Mouse (Mus musculus) midbrain, embryonic 13.5 days (tissue): ENCODE measurements around the gene Duoxa2. TPM values are rescaled to one million over a fixed set of nuclear protein-coding genes. Genes with fewer than 3 reads are reported as not detected.

Source experiments
- ATAC-seq: fragments of 200-750 bp; cut with Nextera tagmentation; 2 replicates; pipeline ENCODE4 v1.8.0; 2017; ENCODE audit warnings: mild to moderate bottlenecking, moderate TSS enrichment, moderate library complexity
- H3K27ac ChIP-seq: fragments of 300-500 bp; sonication (generic); 2 replicates; pipeline ENCODE4 v1.5.1; 2015; ENCODE audit warnings: inconsistent platforms, mild to moderate bottlenecking, moderate library complexity
- H3K27me3 ChIP-seq: fragments of 300-500 bp; sonication (generic); 2 replicates; pipeline ENCODE4 v1.6.1; 2015; ENCODE audit warnings: mild to moderate bottlenecking, inconsistent platforms
- H3K36me3 ChIP-seq: fragments of 300-500 bp; sonication (generic); 2 replicates; pipeline ENCODE4 v1.6.1; 2015; ENCODE audit warnings: mild to moderate bottlenecking, inconsistent platforms
- H3K4me1 ChIP-seq: fragments of 300-500 bp; sonication (generic); replicated peaks from 2 replicates; pipeline ENCODE4 v1.6.1; 2015; ENCODE audit warnings: inconsistent platforms
- H3K4me2 ChIP-seq: fragments of 300-500 bp; sonication (generic); replicated peaks from 2 replicates; pipeline ENCODE4 v1.6.1; 2015; ENCODE audit warnings: moderate library complexity, mild to moderate bottlenecking, inconsistent platforms
- H3K4me3 ChIP-seq: fragments of 300-500 bp; sonication (generic); replicated peaks from 2 replicates; pipeline ENCODE4 v1.5.1; 2015; ENCODE audit warnings: mild to moderate bottlenecking, inconsistent platforms
- H3K9ac ChIP-seq: fragments of 300-500 bp; sonication (generic); replicated peaks from 2 replicates; pipeline ENCODE4 v1.6.1; 2015; ENCODE audit warnings: mild to moderate bottlenecking, inconsistent platforms
- H3K9me3 ChIP-seq: fragments of 300-500 bp; sonication (generic); 2 replicates; pipeline ENCODE4 v1.6.1; 2016; ENCODE audit warnings: mild to moderate bottlenecking, inconsistent platforms
- WGBS: fragments of 180-500 bp; shearing (Covaris S2); methylation state at CpG from one replicate; pipeline ENCODE4 v1.1.7; 2015; 5-methylcytosine and 5-hydroxymethylcytosine counted together
- polyA plus RNA-seq: library from polyadenylated mRNA; unstranded; fragments of >200 nt; fragmentation: Nextera tagmentation; extraction: Ambion mirVana; gene quantifications from 2 replicates; pipeline ENCODE4 v1.2.1, GENCODE M21; 2015

Duoxa2 gene
- polyA plus RNA-seq, 1 experiment from 2014 or later, result not detected

- 7% methylated on average over 14 of the region's 14 CpGs for WGBS
- no peak for ATAC-seq
- H3K36me3 ChIP-seq, result no peaks in the 10 kb centered on the region
- peaks cover 43% of the 10 kb centered on the region for H3K4me1 ChIP-seq
- H3K9ac ChIP-seq, result no peak overlapping the region
- H3K4me2 ChIP-seq, result no peak overlapping the region
- peaks cover 99% of the 10 kb centered on the region for H3K27me3 ChIP-seq
- no peaks in the 10 kb centered on the region for H3K9me3 ChIP-seq
- no peak overlapping the region for H3K27ac ChIP-seq
- no peak overlapping the region for H3K4me3 ChIP-seq
Observed at GRCm38 (mm10) chr2:122299911-122300655, 1.4 kb downstream of the Duoxa2 start.

GRCm38 (mm10) chr2:122300656-122301020 lies 1.9 kb downstream of the Duoxa2 start:
- no peak; the same call in 1 of the 2 replicates for ATAC-seq
- H3K4me2 ChIP-seq, result peak overlapping the region; percentile 82
- H3K9ac ChIP-seq, result no peak overlapping the region
- peak overlapping the region; percentile 44; the same call in 1 of the 2 replicates for H3K4me3 ChIP-seq
- WGBS, result 5% methylated on average over 14 of the region's 14 CpGs
- H3K36me3 ChIP-seq, result no peaks in the 10 kb centered on the region
- peaks cover 43% of the 10 kb centered on the region for H3K4me1 ChIP-seq
- H3K9me3 ChIP-seq, result no peaks in the 10 kb centered on the region
- H3K27me3 ChIP-seq, result peaks cover 99% of the 10 kb centered on the region
- no peak overlapping the region for H3K27ac ChIP-seq

GRCm38 (mm10) chr2:122301081-122301920 lies 2.6 kb downstream of the Duoxa2 start:
- Histone ChIP-seq H3K27ac (no peak overlapping the region), H3K9ac (peak overlapping the region; percentile 54), H3K4me1 (peaks cover 43% of the 10 kb centered on the region), H3K9me3 (no peaks in the 10 kb centered on the region), H3K4me2 (peak overlapping the region; percentile 82), H3K4me3 (peak overlapping the region; percentile 44), H3K36me3 (no peaks in the 10 kb centered on the region), H3K27me3 (peaks cover 99% of the 10 kb centered on the region)
- under 1% methylated on average over 48 of the region's 48 CpGs for WGBS
- peak; percentile 52 for ATAC-seq

GRCm38 (mm10) chr2:122301921-122302573 lies 3.3 kb downstream of the Duoxa2 start:
- Histone ChIP-seq H3K36me3 (no peaks in the 10 kb centered on the region), H3K9ac (peak overlapping the region; percentile 54), H3K9me3 (no peaks in the 10 kb centered on the region), H3K27ac (no peak overlapping the region), H3K4me3 (peak overlapping the region; percentile 44), H3K27me3 (peaks cover 99% of the 10 kb centered on the region), H3K4me2 (peak overlapping the region; percentile 82), H3K4me1 (peaks cover 42% of the 10 kb centered on the region)
- no peak for ATAC-seq
- 8% methylated on average over 23 of the region's 23 CpGs for WGBS

- H3K4me3 ChIP-seq, result no peak overlapping the region
- H3K36me3 ChIP-seq, result no peaks in the 10 kb centered on the region
- H3K9ac ChIP-seq, result no peak overlapping the region
- H3K4me1 ChIP-seq, result peaks cover 35% of the 10 kb centered on the region
- no peak overlapping the region for H3K4me2 ChIP-seq
- no peaks in the 10 kb centered on the region for H3K9me3 ChIP-seq
- no peak overlapping the region for H3K27ac ChIP-seq
- 12% methylated on average over 9 of the region's 9 CpGs for WGBS
- H3K27me3 ChIP-seq, result peaks cover 98% of the 10 kb centered on the region
- ATAC-seq, result peak; percentile 57
Observed at GRCm38 (mm10) chr2:122302574-122303241, 4.0 kb downstream of the Duoxa2 start.

GRCm38 (mm10) chr2:122304544-122304943 lies 5.8 kb downstream of the Duoxa2 start:
- no peak overlapping the region for H3K4me2 ChIP-seq
- no peak overlapping the region for H3K4me3 ChIP-seq
- peaks cover 91% of the 10 kb centered on the region for H3K27me3 ChIP-seq
- ATAC-seq, result no peak
- H3K4me1 ChIP-seq, result peaks cover 18% of the 10 kb centered on the region
- H3K9ac ChIP-seq, result no peak overlapping the region
- no peak overlapping the region for H3K27ac ChIP-seq
- H3K36me3 ChIP-seq, result no peaks in the 10 kb centered on the region
- no peaks in the 10 kb centered on the region for H3K9me3 ChIP-seq
- 94% methylated on average over 6 of the region's 6 CpGs for WGBS

- no peak overlapping the region for H3K4me2 ChIP-seq
- WGBS, result 87% methylated on average over 16 of the region's 16 CpGs
- ATAC-seq, result no peak
- H3K27ac ChIP-seq, result no peak overlapping the region
- H3K4me1 ChIP-seq, result peaks cover 18% of the 10 kb centered on the region
- no peak overlapping the region for H3K4me3 ChIP-seq
- H3K27me3 ChIP-seq, result peaks cover 84% of the 10 kb centered on the region
- no peaks in the 10 kb centered on the region for H3K9me3 ChIP-seq
- H3K36me3 ChIP-seq, result no peaks in the 10 kb centered on the region
- H3K9ac ChIP-seq, result no peak overlapping the region
Observed at GRCm38 (mm10) chr2:122305097-122305892, 6.6 kb downstream of the Duoxa2 start.

GRCm38 (mm10) chr2:122306184-122306583 lies 7.5 kb downstream of the Duoxa2 start:
- no peak for ATAC-seq
- no peak overlapping the region for H3K9ac ChIP-seq
- H3K4me1 ChIP-seq, result peaks cover 11% of the 10 kb centered on the region
- H3K9me3 ChIP-seq, result no peaks in the 10 kb centered on the region
- no peak overlapping the region for H3K4me2 ChIP-seq
- no peak overlapping the region for H3K4me3 ChIP-seq
- WGBS, result 79% methylated on average over 4 of the region's 4 CpGs
- H3K36me3 ChIP-seq, result no peaks in the 10 kb centered on the region
- no peak overlapping the region for H3K27ac ChIP-seq
- H3K27me3 ChIP-seq, result peaks cover 75% of the 10 kb centered on the region

GRCm38 (mm10) chr2:122309647-122310046 lies 10.9 kb downstream of the Duoxa2 start:
- ATAC-seq, result no peak
- H3K27me3 ChIP-seq, result peaks cover 64% of the 10 kb centered on the region
- WGBS, result 39% methylated on average over 3 of the region's 3 CpGs
- no peaks in the 10 kb centered on the region for H3K36me3 ChIP-seq
- H3K4me1 ChIP-seq, result peaks cover 21% of the 10 kb centered on the region
- H3K4me2 ChIP-seq, result no peak overlapping the region
- no peak overlapping the region for H3K27ac ChIP-seq
- no peak overlapping the region for H3K9ac ChIP-seq
- no peaks in the 10 kb centered on the region for H3K9me3 ChIP-seq
- H3K4me3 ChIP-seq, result no peak overlapping the region

GRCm38 (mm10) chr2:122311561-122311960 lies 12.9 kb downstream of the Duoxa2 start:
- peaks cover 21% of the 10 kb centered on the region for H3K4me1 ChIP-seq
- H3K27me3 ChIP-seq, result peaks cover 50% of the 10 kb centered on the region
- peak; percentile 49; the same call in 1 of the 2 replicates for ATAC-seq
- H3K4me2 ChIP-seq, result no peak overlapping the region
- no peak overlapping the region for H3K4me3 ChIP-seq
- no peaks in the 10 kb centered on the region for H3K9me3 ChIP-seq
- H3K36me3 ChIP-seq, result no peaks in the 10 kb centered on the region
- H3K9ac ChIP-seq, result no peak overlapping the region
- 29% methylated on average over 2 of the region's 2 CpGs for WGBS
- no peak overlapping the region for H3K27ac ChIP-seq
